Mouse (Mus musculus) lung, embryonic 16.5 days (tissue): ENCODE measurements around the gene Casp14. TPM values are rescaled to one million over a fixed set of nuclear protein-coding genes. Genes with fewer than 3 reads are reported as not detected.
"Not testable (repeated sequence)": the region's sequence is repeated elsewhere in the genome, so short reads cannot be mapped to it uniquely, and the experiment has no call there.

Experiments
- ATAC-seq: fragments of 200-750 bp; cut with Nextera tagmentation; 2 replicates; pipeline ENCODE4 v1.8.0; 2017; ENCODE audit warnings: low read depth, mild to moderate bottlenecking, moderate library complexity
- H3K27ac ChIP-seq: fragments of 300-500 bp; sonication (generic); 2 replicates; pipeline ENCODE4 v1.5.1; 2014; ENCODE audit warnings: mild to moderate bottlenecking, control low read depth, low read length
- H3K27me3 ChIP-seq: fragments of 300-500 bp; sonication (generic); 2 replicates; pipeline ENCODE4 v1.6.1; 2014; ENCODE audit warnings: low read depth, low read length, mixed read lengths; ENCODE audit not compliant: control insufficient read depth, insufficient read depth
- H3K36me3 ChIP-seq: fragments of 300-500 bp; sonication (generic); 2 replicates; pipeline ENCODE4 v1.6.1; 2014; ENCODE audit warnings: low read length; ENCODE audit not compliant: control insufficient read depth, insufficient read depth
- H3K4me1 ChIP-seq: fragments of 300-500 bp; sonication (generic); replicated peaks from 2 replicates; pipeline ENCODE4 v1.6.1; 2014; ENCODE audit warnings: low read length, mixed read lengths; ENCODE audit not compliant: control insufficient read depth, insufficient read depth
- H3K4me2 ChIP-seq: fragments of 300-500 bp; sonication (generic); 2 replicates; pipeline ENCODE4 v1.6.1; 2014; ENCODE audit warnings: low read depth, low read length, control low read depth
- H3K4me3 ChIP-seq: fragments of 300-500 bp; sonication (generic); 2 replicates; pipeline ENCODE4 v1.5.1; 2014; ENCODE audit warnings: mild to moderate bottlenecking, low read length, control low read depth
- H3K9ac ChIP-seq: fragments of 300-500 bp; sonication (generic); 2 replicates; pipeline ENCODE4 v1.6.1; 2014; ENCODE audit warnings: low read length, control low read depth
- H3K9me3 ChIP-seq: fragments of 300-500 bp; sonication (generic); 2 replicates; pipeline ENCODE4 v1.6.1; 2016; ENCODE audit warnings: low read length; ENCODE audit not compliant: control insufficient read depth
- WGBS: fragments of 180-500 bp; shearing (Covaris S2); extraction: QIAGEN DNeasy Blood & Tissue Kit; methylation state at CpG from one replicate; pipeline ENCODE4 v1.1.7; 2014; 5-methylcytosine and 5-hydroxymethylcytosine counted together
- polyA plus RNA-seq: library from polyadenylated mRNA; unstranded; fragments of >200 nt; fragmentation: Nextera tagmentation; extraction: Ambion mirVana; gene quantifications from 2 replicates; pipeline ENCODE4 v1.2.1, GENCODE M21; 2015

Casp14 gene
- polyA plus RNA-seq, 1 experiment from 2014 or later: not detected

- H3K9me3 ChIP-seq: no peaks in the 10 kb centered on the region
- H3K27me3 ChIP-seq: no peaks in the 10 kb centered on the region
- H3K4me3 ChIP-seq: no peak overlapping the region
- ATAC-seq: no peak
- no peaks in the 10 kb centered on the region for H3K4me1 ChIP-seq
- no peak overlapping the region for H3K4me2 ChIP-seq
- no peaks in the 10 kb centered on the region for H3K36me3 ChIP-seq
- H3K27ac ChIP-seq: no peak overlapping the region
- H3K9ac ChIP-seq: no peak overlapping the region
Observed at GRCm38 (mm10) chr10:78710706-78711105, 7.4 kb downstream of the Casp14 start.

DNA sequence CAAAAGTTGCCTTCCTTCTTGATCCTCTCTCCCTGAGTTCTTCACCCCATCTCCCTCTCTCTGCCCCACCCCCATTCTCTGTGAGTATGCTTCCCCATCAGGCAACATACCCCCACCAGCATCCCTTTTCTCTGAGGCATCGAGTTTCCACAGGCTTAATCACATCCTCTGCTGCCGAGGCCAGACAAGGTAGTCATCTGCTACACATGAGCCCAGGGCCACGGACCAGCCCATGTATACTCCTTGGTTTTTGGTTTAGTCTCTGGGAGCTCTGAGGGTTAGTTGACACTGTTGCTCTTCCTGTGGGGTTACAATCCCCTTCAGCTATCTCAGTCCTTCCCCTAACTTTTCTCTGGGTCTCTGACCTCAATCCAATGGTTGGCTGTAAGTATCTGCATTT is 17.2 kb downstream of the Casp14 start:
- H3K36me3 ChIP-seq: no peaks in the 10 kb centered on the region
- H3K4me3 ChIP-seq: no peak overlapping the region
- H3K27ac ChIP-seq: no peak overlapping the region
- no peak overlapping the region for H3K9ac ChIP-seq
- ATAC-seq: no peak
- H3K9me3 ChIP-seq: no peaks in the 10 kb centered on the region
- no peaks in the 10 kb centered on the region for H3K27me3 ChIP-seq
- H3K4me1 ChIP-seq: no peaks in the 10 kb centered on the region
- WGBS: 45% methylated on average over 3 of the region's 3 CpGs
- no peak overlapping the region for H3K4me2 ChIP-seq

DNA sequence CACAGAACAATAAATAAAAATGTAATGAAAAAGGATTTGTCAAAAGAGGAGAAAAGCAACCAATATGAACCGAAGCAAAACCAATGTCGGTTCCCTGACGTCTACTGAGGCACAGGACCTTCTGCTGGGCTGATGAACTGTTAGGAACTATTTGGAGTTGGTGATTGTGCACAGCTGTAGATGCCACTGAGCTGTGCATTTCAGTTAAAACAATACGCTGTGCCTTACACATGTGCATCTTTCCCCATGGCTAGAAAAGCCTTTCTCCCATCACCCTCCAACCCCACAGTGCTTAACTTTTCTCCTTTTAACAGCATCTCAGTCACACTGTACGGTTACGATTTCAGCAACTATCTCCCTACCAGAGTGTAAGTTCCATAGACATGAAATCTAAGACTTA is 28.1 kb downstream of the Casp14 start:
- 42% methylated on average over 6 of the region's 6 CpGs for WGBS
- no peak overlapping the region for H3K4me2 ChIP-seq
- no peaks in the 10 kb centered on the region for H3K4me1 ChIP-seq
- H3K27ac ChIP-seq: no peak overlapping the region
- no peak overlapping the region for H3K4me3 ChIP-seq
- no peaks in the 10 kb centered on the region for H3K36me3 ChIP-seq
- peak; percentile 83 for ATAC-seq
- H3K27me3 ChIP-seq: no peaks in the 10 kb centered on the region
- H3K9ac ChIP-seq: no peak overlapping the region
- H3K9me3 ChIP-seq: no peaks in the 10 kb centered on the region

DNA sequence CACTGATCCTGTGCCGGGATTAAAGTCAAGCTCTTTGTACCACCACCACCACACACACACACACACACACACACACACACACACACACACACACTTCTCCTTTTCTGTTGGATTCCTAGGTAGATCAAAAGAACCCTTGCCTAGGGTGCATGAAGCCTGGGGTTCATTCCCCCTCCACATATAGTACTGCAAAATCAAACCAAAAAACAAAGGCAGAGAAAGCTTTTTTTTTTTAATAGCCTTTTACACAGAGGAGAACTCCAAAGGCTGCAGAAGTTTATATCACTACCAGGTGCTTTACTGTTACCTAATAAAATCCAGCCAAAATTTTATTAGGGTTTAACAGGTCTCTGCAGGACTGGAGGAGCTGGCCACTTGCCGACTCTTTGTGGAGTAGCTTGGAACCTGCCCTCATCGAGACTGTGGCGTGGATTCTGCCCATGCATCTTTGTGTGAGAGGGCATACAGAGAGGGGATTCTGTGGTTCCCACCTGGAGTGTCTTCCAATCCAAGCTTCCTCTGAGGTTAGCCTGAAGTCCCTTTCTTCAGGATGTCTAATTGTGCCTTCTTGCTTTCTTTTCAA is 31.0 kb downstream of the Casp14 start:
- no peaks in the 10 kb centered on the region for H3K27me3 ChIP-seq
- no peak for ATAC-seq
- no peaks in the 10 kb centered on the region for H3K36me3 ChIP-seq
- no peak overlapping the region for H3K9ac ChIP-seq
- no peak overlapping the region for H3K4me2 ChIP-seq
- WGBS: 74% methylated on average over 4 of the region's 4 CpGs
- no peaks in the 10 kb centered on the region for H3K9me3 ChIP-seq
- no peak overlapping the region for H3K27ac ChIP-seq
- no peak overlapping the region for H3K4me3 ChIP-seq
- no peaks in the 10 kb centered on the region for H3K4me1 ChIP-seq

- not testable (repeated sequence) for H3K9me3 ChIP-seq, H3K4me1 ChIP-seq, H3K9ac ChIP-seq, H3K27ac ChIP-seq, H3K4me3 ChIP-seq, H3K4me2 ChIP-seq, H3K27me3 ChIP-seq, H3K36me3 ChIP-seq, ATAC-seq
- WGBS: 5% methylated on average over 1 of the region's 1 CpGs
Observed at GRCm38 (mm10) chr10:78670121-78670520, 48.0 kb downstream of the Casp14 start.

GRCm38 (mm10) chr10:78666696-78667095 is 51.4 kb downstream of the Casp14 start:
- WGBS: 85% methylated on average over 10 of the region's 10 CpGs

GRCm38 (mm10) chr10:78664546-78664945 is 53.5 kb downstream of the Casp14 start:
- H3K4me1 ChIP-seq: no peaks in the 10 kb centered on the region
- H3K4me2 ChIP-seq: no peak overlapping the region
- no peak for ATAC-seq
- no peaks in the 10 kb centered on the region for H3K27me3 ChIP-seq
- H3K9ac ChIP-seq: no peak overlapping the region
- 84% methylated on average over 1 of the region's 1 CpGs for WGBS
- no peak overlapping the region for H3K27ac ChIP-seq
- H3K4me3 ChIP-seq: no peak overlapping the region
- H3K36me3 ChIP-seq: no peaks in the 10 kb centered on the region
- H3K9me3 ChIP-seq: no peaks in the 10 kb centered on the region

More at GRCm38 (mm10) chr10:78666696-78667095, 51.4 kb downstream of the Casp14 start:
- H3K9ac ChIP-seq, H3K9me3 ChIP-seq, H3K4me1 ChIP-seq, H3K4me3 ChIP-seq, ATAC-seq, H3K27me3 ChIP-seq, H3K4me2 ChIP-seq, H3K36me3 ChIP-seq, H3K27ac ChIP-seq: not testable (repeated sequence)

Other genes starting within 250 kb of the Casp14 start
- not detected in 2 replicates for gene Olfr1358, start 200.9 kb downstream of the Casp14 start, polyA plus RNA-seq
- 50.1 and 50.4 TPM in 2 replicates for gene Ilvbl, start 143.9 kb downstream of the Casp14 start, polyA plus RNA-seq
- 23.0 and 25.2 TPM in 2 replicates for gene Syde1, start 126.3 kb downstream of the Casp14 start, polyA plus RNA-seq
- not detected in 2 replicates for gene Olfr1357, start 100.2 kb downstream of the Casp14 start, polyA plus RNA-seq
- gene Ccdc105, start 34.8 kb upstream of the Casp14 start, polyA plus RNA-seq: 0.16 TPM in 2 replicates
- 0.63 and 0.83 TPM in 2 replicates for gene Slc1a6, start 62.2 kb upstream of the Casp14 start, polyA plus RNA-seq
- gene Olfr1356, start 133.9 kb upstream of the Casp14 start, polyA plus RNA-seq: not detected in 2 replicates
- gene Olfr1355, start 157.2 kb upstream of the Casp14 start, polyA plus RNA-seq: not detected in 2 replicates
- not detected in 2 replicates for gene Olfr1354, start 194.9 kb upstream of the Casp14 start, polyA plus RNA-seq
- not detected in 2 replicates for gene Olfr8, start 232.3 kb upstream of the Casp14 start, polyA plus RNA-seq
- not detected in 2 replicates for gene Olfr1353, start 245.0 kb upstream of the Casp14 start, polyA plus RNA-seq